Mouse (Mus musculus) mouse embryonic stem cell (cell line): ENCODE results near the gene Mgp.

Source experiments
- in situ Hi-C, 2 experiments: fragments of 300-500 bp; cut with MboI; formaldehyde crosslinking; loops; 1 replicate in 1 of 2; 3 replicates in 1 of 2; pipeline ENCODE4 v1.14.3; 2019 to 2020; ENCODE audit warnings: low sequenced_read_pairs in 2 of 2, low pct_unique_long_range_greater_than_20kb in 1 of 2, mixed read lengths in 1 of 2; ENCODE audit not compliant: unreplicated experiment in 1 of 2

Gene Mgp

DNA sequence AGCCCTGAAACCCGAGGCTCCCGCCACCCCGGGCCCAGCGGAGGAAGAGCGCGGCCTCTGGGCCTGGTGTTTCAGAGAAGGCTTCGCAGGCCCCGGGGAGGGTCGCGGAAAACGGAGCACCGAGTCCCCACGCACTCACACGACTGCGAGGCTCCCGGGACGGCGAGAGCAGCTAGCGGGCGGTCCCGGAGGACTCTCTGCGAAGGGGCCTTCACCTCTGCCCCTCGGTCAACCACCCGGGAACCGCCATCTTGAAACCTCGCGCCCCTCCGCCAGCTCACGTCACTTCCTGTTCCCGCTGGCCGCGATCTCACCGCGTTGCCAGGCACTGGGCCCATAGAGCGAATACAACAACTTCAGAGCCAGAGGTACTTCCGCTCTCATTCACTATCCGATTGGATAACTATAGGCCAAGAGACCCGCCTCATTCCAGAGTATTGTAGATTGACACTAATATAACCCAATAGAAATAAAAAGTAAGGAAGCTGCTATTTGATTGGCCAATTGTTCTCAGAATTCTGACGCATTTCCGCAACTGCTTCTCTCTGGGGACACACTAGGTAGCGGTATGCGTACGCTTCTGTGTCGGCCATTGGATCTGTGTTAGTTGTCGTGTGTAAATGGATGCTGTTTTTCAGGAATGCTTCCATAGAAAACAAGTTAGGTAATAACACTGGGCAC is 47.6 kb downstream of the Mgp start, which contains the start of gene Wbp11:
TSS of gene Wbp11 (minus strand) at position 353 of the 681 bp plus-strand sequence.
- in situ Hi-C loops = no loop called here

DNA sequence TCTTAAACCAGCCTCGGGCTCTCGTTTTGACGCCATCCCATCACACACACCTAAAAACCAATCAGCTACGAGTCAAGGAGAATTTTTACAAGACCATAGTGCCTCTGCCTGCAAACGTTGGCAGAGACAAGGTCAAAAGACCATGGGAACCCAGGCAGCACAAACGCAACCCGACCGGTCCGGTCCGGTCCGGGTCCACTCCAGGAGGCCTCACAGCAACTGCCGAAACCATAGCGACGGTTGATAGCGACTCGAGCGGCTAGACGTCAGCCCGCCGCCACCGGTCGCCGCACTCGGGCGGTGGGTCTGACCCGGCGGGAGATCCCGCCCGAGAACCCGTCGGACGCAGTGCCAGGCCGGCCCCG is 48.1 kb downstream of the Mgp start, which contains the start of gene BC049715:
TSS of gene BC049715 (plus strand) at position 111 of the 365 bp plus-strand sequence.
- in situ Hi-C loops = no loop called here

DNA sequence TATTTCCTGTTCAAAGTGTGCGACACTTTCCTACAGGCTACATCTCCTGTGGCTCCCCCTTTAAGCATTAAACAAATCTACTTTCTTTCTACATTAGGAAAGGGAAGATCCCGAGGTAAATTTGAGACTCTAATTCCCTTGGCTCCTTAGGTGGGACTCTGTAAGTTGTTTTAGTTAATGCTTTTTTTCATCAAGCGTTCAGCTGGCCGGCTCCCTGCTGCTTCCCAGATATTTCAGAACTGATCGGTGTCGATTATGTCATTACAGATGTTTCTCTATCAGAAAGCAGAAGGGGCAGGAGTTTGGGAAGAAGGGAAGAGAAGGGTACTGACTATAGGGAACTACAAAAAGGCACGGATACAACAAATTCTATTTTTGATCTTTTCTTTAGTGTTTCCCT is 48.5 kb downstream of the Mgp start:
- in situ Hi-C loops = no loop called here

- in situ Hi-C loops = no loop called here
Observed at GRCm38 (mm10) chr6:136824987-136825386, 50.6 kb downstream of the Mgp start.
